Mouse (Mus musculus): ENCODE measurements around the gene Ech1.
A peak's percentile ranks its signal among the peaks of the same experiment; 100 is the strongest.

The Ech1 gene

GRCm38 (mm10) chr7:28824941-28825685 lies at the start of gene Ech1:
Ech1 (plus strand) TSS chr7:28825217.
- peak; percentile 83 for DNase-seq (ENCODE audit: low spot score)

- DNase-seq (ENCODE audit: low spot score): no peak
Measured at GRCm38 (mm10) chr7:28778825-28779224, 46.2 kb upstream of the Ech1 start.

- DNase-seq (ENCODE audit: low spot score): peak; percentile 86
Measured at GRCm38 (mm10) chr7:28780067-28780658, 44.9 kb upstream of the Ech1 start.

- no peak for DNase-seq (ENCODE audit: low spot score)
Measured at GRCm38 (mm10) chr7:28780857-28781256, 44.2 kb upstream of the Ech1 start.

- DNase-seq (ENCODE audit: low spot score): no peak
Measured at GRCm38 (mm10) chr7:28781261-28781663, 43.8 kb upstream of the Ech1 start.

- DNase-seq (ENCODE audit: low spot score): no peak
Measured at GRCm38 (mm10) chr7:28785161-28785560, 39.9 kb upstream of the Ech1 start.

- DNase-seq (ENCODE audit: low spot score): no peak
Measured at GRCm38 (mm10) chr7:28787884-28788283, 37.1 kb upstream of the Ech1 start.

- no peak for DNase-seq (ENCODE audit: low spot score)
Measured at GRCm38 (mm10) chr7:28788307-28789195, 36.5 kb upstream of the Ech1 start, which contains the start of gene Rinl. Rinl (plus strand) TSS chr7:28788969.

GRCm38 (mm10) chr7:28789235-28789634 lies 35.8 kb upstream of the Ech1 start:
- no peak for DNase-seq (ENCODE audit: low spot score)

GRCm38 (mm10) chr7:28790066-28790806 lies 34.8 kb upstream of the Ech1 start:
- DNase-seq (ENCODE audit: low spot score): no peak

- DNase-seq (ENCODE audit: low spot score): no peak
Measured at GRCm38 (mm10) chr7:28791706-28792105, 33.3 kb upstream of the Ech1 start.

- DNase-seq (ENCODE audit: low spot score): no peak
Measured at GRCm38 (mm10) chr7:28792391-28793185, 32.4 kb upstream of the Ech1 start.

- no peak for DNase-seq (ENCODE audit: low spot score)
Measured at GRCm38 (mm10) chr7:28793834-28794233, 31.2 kb upstream of the Ech1 start.

- no peak for DNase-seq (ENCODE audit: low spot score)
Measured at GRCm38 (mm10) chr7:28794496-28794895, 30.5 kb upstream of the Ech1 start.

- DNase-seq (ENCODE audit: low spot score): no peak
Measured at GRCm38 (mm10) chr7:28795832-28796231, 29.2 kb upstream of the Ech1 start.

- DNase-seq (ENCODE audit: low spot score): peak; percentile 85
Measured at GRCm38 (mm10) chr7:28796562-28796975, 28.4 kb upstream of the Ech1 start.

GRCm38 (mm10) chr7:28799994-28800393 lies 25.0 kb upstream of the Ech1 start:
- no peak for DNase-seq (ENCODE audit: low spot score)

- DNase-seq (ENCODE audit: low spot score): no peak
Measured at GRCm38 (mm10) chr7:28801451-28801850, 23.6 kb upstream of the Ech1 start.

- peak; percentile 61 for DNase-seq (ENCODE audit: low spot score)
Measured at GRCm38 (mm10) chr7:28801901-28802670, 22.9 kb upstream of the Ech1 start.
